Mouse (Mus musculus): ENCODE results near the gene Ptprd. TPM values are rescaled to one million over a fixed set of nuclear protein-coding genes. Genes with fewer than 3 reads are reported as not detected.

Gene Ptprd
- polyA plus RNA-seq, 1 experiment from 2014 or later: 76.0 TPM

DNA sequence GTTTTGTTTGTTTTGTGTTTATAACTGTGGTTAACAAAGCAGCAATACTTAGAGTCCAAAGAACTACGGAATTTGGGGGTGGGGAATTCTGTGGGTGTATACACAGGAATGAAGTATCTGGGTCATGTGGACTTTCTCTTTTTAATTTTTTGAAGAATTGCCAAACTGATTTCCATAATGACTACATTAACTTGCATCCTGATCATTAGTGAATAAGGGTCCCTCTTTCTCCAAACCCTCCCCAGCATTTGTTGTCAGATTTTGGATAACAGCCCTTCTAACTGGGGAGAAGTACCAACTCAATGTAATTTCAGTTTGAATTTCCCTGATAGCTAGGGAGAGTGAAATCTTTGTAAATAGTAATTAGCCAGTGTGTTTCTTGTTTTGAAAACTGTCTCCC is 43.3 kb downstream of the Ptprd start:
- Histone ChIP-seq H3K4me2 (ENCODE audit: low read length) (no peak overlapping the region), H3K4me1 (ENCODE audit: control insufficient read depth, insufficient read depth, low read length) (no peaks in the 10 kb centered on the region), H3K4me3 (replicated peaks; ENCODE audit: low read depth, low read length) (no peak overlapping the region), H3K27me3 (ENCODE audit: control insufficient read depth, insufficient read depth, low read length) (no peaks in the 10 kb centered on the region), H3K27ac (replicated peaks; ENCODE audit: low read depth, low read length) (no peak overlapping the region), H3K9me3 (ENCODE audit: control insufficient read depth, low read length) (no peaks in the 10 kb centered on the region), H3K36me3 (ENCODE audit: control insufficient read depth, insufficient read depth, low read length) (no peaks in the 10 kb centered on the region), H3K9ac (replicated peaks; ENCODE audit: low read length) (no peak overlapping the region)
- no peak for DNase-seq
- no peak for ATAC-seq (ENCODE audit: low FRiP score, low TSS enrichment)
- WGBS: 83% methylated on average over 1 of the region's 1 CpGs

DNA sequence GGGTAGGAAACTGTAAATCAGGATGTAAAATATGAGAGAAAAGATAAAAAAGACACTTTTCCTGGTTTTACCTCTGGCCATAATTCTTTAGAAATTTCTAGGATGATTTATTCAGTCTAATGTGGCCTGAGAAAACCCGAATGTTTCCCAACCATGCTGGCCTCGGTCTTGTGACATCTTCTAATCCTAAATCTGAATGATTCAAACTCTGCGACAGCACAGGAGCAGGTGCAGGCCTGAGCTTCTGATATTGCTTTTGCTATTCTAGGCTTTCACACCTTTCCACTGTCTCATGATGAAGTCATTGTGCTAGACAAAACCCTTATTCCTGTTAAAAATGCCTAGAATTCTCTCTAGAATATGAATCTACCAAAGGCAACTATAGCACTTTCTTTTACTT is 51.3 kb downstream of the Ptprd start:
- no peaks in the 10 kb centered on the region for H3K36me3 ChIP-seq (ENCODE audit: control insufficient read depth, insufficient read depth, low read length)

DNA sequence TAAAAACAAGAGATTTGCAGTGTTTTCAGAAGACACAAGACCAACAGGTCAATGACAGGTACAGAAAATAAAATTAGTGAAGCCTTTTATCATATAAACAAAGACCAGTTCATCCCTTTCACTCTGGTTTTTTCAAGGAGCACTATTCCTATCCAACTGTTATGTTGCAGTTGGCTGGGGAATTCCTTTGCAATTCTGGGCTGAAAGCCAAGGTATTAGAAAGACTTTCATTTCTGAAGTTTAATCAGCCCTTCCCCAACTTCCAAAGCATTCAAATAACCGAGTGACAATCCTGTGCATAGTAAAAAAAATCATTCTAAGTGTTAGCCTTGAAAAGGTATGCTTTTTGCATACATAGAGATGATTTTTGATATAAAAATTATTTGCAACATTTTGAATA is 61.2 kb downstream of the Ptprd start:
- H3K4me2 ChIP-seq (ENCODE audit: low read length): no peak overlapping the region
- DNase-seq (peak; percentile 73), ATAC-seq (ENCODE audit: low FRiP score, low TSS enrichment) (no peak)
- 39% methylated on average over 1 of the region's 1 CpGs for WGBS
- no peak overlapping the region for H3K9ac ChIP-seq (replicated peaks; ENCODE audit: low read length)
- H3K27me3 ChIP-seq (ENCODE audit: control insufficient read depth, insufficient read depth, low read length): no peaks in the 10 kb centered on the region
- H3K27ac ChIP-seq (replicated peaks; ENCODE audit: low read depth, low read length): no peak overlapping the region
- no peaks in the 10 kb centered on the region for H3K9me3 ChIP-seq (ENCODE audit: control insufficient read depth, low read length)
- no peaks in the 10 kb centered on the region for H3K36me3 ChIP-seq (ENCODE audit: control insufficient read depth, insufficient read depth, low read length)
- no peaks in the 10 kb centered on the region for H3K4me1 ChIP-seq (ENCODE audit: control insufficient read depth, insufficient read depth, low read length)
- H3K4me3 ChIP-seq (replicated peaks; ENCODE audit: low read depth, low read length): no peak overlapping the region

More for the DNA sequence above, 51.3 kb downstream of the Ptprd start:
- no peak overlapping the region for H3K9ac ChIP-seq (replicated peaks; ENCODE audit: low read length)
- H3K4me2 ChIP-seq (ENCODE audit: low read length): no peak overlapping the region
- 68% methylated on average over 3 of the region's 3 CpGs for WGBS
- no peaks in the 10 kb centered on the region for H3K27me3 ChIP-seq (ENCODE audit: control insufficient read depth, insufficient read depth, low read length)
- DNase-seq (no peak), ATAC-seq (ENCODE audit: low FRiP score, low TSS enrichment) (no peak)
- no peak overlapping the region for H3K4me3 ChIP-seq (replicated peaks; ENCODE audit: low read depth, low read length)
- no peaks in the 10 kb centered on the region for H3K4me1 ChIP-seq (ENCODE audit: control insufficient read depth, insufficient read depth, low read length)
- no peak overlapping the region for H3K27ac ChIP-seq (replicated peaks; ENCODE audit: low read depth, low read length)
- H3K9me3 ChIP-seq (ENCODE audit: control insufficient read depth, low read length): no peaks in the 10 kb centered on the region

DNA sequence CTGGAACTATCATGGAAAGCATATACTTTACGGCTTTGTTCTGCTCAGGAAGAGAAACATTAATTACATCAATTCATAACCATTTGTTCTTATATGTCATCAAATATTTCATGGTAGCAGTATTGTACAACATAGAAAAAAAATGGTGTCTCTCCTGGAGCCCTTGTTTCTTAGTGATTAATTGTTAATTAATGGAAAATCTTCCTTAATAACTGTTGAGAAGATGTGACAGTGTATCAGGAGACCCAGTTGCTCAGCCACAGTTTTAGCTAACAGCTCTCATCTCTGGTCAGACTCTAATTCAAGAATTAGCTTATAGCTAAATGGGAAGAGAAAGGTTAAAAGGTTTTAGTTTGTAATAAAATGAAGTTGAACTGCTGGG is 69.0 kb downstream of the Ptprd start:
- Histone ChIP-seq H3K4me1 (ENCODE audit: control insufficient read depth, insufficient read depth, low read length) (no peaks in the 10 kb centered on the region), H3K9ac (replicated peaks; ENCODE audit: low read length) (no peak overlapping the region), H3K36me3 (ENCODE audit: control insufficient read depth, insufficient read depth, low read length) (no peaks in the 10 kb centered on the region), H3K4me3 (replicated peaks; ENCODE audit: low read depth, low read length) (no peak overlapping the region), H3K27ac (replicated peaks; ENCODE audit: low read depth, low read length) (no peak overlapping the region), H3K4me2 (ENCODE audit: low read length) (no peak overlapping the region), H3K27me3 (ENCODE audit: control insufficient read depth, insufficient read depth, low read length) (no peaks in the 10 kb centered on the region), H3K9me3 (ENCODE audit: control insufficient read depth, low read length) (no peaks in the 10 kb centered on the region)
- WGBS: 79% methylated on average over 1 of the region's 1 CpGs
- ATAC-seq (ENCODE audit: low FRiP score, low TSS enrichment) (no peak), DNase-seq (no peak)

DNA sequence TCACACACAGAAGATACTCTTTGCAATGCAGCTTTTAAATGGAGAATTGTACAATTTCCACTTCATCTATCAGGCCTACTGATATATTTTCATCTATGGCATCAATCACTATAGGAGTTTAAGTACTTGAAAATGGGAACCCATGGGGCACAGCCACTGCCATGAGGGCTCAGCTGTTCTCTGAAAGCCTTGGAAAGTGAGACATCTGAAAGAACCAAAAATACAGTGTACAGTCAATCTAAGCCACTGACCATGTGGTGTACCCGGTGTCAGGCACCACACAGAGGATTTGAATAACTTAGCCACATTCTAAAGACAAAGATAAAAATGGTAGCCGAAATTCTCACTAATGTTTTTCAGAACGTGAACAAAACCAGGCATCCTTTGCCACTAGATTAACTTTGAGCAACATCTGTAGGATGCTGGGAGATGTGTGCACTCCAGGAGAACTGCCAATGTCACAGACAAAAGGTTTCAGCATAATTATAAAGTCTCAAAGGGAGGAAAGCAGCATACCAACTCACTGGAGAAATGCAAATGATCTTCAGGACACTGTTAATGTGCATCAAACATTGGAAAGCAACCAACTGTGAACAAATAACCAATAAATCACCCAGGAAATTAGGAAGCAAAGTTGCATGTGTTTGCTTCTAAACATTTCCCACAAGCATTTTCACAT is 69.5 kb downstream of the Ptprd start:
- WGBS: 52% methylated on average over 3 of the region's 3 CpGs
- Histone ChIP-seq H3K4me1 (ENCODE audit: control insufficient read depth, insufficient read depth, low read length) (no peaks in the 10 kb centered on the region), H3K9me3 (ENCODE audit: control insufficient read depth, low read length) (no peaks in the 10 kb centered on the region), H3K4me3 (replicated peaks; ENCODE audit: low read depth, low read length) (no peak overlapping the region), H3K4me2 (ENCODE audit: low read length) (no peak overlapping the region), H3K9ac (replicated peaks; ENCODE audit: low read length) (no peak overlapping the region), H3K27me3 (ENCODE audit: control insufficient read depth, insufficient read depth, low read length) (no peaks in the 10 kb centered on the region), H3K27ac (replicated peaks; ENCODE audit: low read depth, low read length) (no peak overlapping the region), H3K36me3 (ENCODE audit: control insufficient read depth, insufficient read depth, low read length) (no peaks in the 10 kb centered on the region)
- peak; percentile 36 for DNase-seq
- peak; percentile 60 for ATAC-seq (ENCODE audit: low FRiP score, low TSS enrichment)

DNA sequence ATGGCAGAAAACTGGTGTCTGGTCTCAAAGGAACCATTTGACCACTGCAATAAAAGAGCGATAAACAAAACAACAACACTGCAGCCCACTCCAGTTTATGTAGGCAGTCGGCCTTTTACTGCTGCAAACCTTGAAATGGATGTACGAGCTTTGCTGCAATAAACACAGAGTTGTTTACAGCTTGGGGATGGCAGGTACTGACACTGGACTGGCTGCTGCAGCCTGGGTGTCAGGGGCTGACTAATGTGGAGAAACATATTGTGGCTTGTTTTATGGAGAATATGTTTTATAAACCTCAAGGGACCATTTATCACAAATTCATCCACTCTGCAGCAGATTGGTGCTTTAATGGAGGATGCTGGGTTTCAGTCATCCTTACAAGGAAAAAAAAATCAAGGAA is 100.9 kb downstream of the Ptprd start:
- Histone ChIP-seq H3K9me3 (ENCODE audit: control insufficient read depth, low read length) (no peaks in the 10 kb centered on the region), H3K27me3 (ENCODE audit: control insufficient read depth, insufficient read depth, low read length) (no peaks in the 10 kb centered on the region), H3K9ac (replicated peaks; ENCODE audit: low read length) (no peak overlapping the region), H3K4me1 (ENCODE audit: control insufficient read depth, insufficient read depth, low read length) (no peaks in the 10 kb centered on the region), H3K4me3 (replicated peaks; ENCODE audit: low read depth, low read length) (no peak overlapping the region), H3K4me2 (ENCODE audit: low read length) (no peak overlapping the region), H3K36me3 (ENCODE audit: control insufficient read depth, insufficient read depth, low read length) (no peaks in the 10 kb centered on the region), H3K27ac (replicated peaks; ENCODE audit: low read depth, low read length) (no peak overlapping the region)
- WGBS: 84% methylated on average over 3 of the region's 3 CpGs
- ATAC-seq (ENCODE audit: low FRiP score, low TSS enrichment) (no peak), DNase-seq (no peak)

DNA sequence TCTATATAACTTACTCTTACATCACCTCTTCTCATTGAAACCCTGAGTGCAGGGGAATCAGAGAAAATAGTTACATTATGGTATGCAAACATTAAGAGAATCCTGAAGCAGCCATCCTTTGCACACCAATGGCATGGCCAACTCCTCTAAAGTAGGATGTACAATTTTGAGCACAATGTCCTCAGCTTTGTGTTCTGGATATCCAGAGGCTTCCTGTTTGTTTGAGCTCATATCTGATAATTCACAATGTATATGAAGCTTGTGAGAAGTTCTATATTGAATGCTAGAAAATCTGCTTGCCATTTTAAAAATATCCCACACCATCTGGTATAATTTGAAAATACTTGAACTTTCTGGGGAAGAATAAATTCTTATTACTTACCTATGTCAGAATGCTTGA is 114.2 kb downstream of the Ptprd start:
- no peaks in the 10 kb centered on the region for H3K36me3 ChIP-seq (ENCODE audit: control insufficient read depth, insufficient read depth, low read length)
- ATAC-seq (ENCODE audit: low FRiP score, low TSS enrichment) (no peak), DNase-seq (no peak)
- no peak overlapping the region for H3K4me3 ChIP-seq (replicated peaks; ENCODE audit: low read depth, low read length)
- no peak overlapping the region for H3K4me2 ChIP-seq (ENCODE audit: low read length)
- H3K9me3 ChIP-seq (ENCODE audit: control insufficient read depth, low read length): no peaks in the 10 kb centered on the region
- H3K27ac ChIP-seq (replicated peaks; ENCODE audit: low read depth, low read length): no peak overlapping the region
- no peaks in the 10 kb centered on the region for H3K4me1 ChIP-seq (ENCODE audit: control insufficient read depth, insufficient read depth, low read length)
- H3K27me3 ChIP-seq (ENCODE audit: control insufficient read depth, insufficient read depth, low read length): no peaks in the 10 kb centered on the region
- no peak overlapping the region for H3K9ac ChIP-seq (replicated peaks; ENCODE audit: low read length)

DNA sequence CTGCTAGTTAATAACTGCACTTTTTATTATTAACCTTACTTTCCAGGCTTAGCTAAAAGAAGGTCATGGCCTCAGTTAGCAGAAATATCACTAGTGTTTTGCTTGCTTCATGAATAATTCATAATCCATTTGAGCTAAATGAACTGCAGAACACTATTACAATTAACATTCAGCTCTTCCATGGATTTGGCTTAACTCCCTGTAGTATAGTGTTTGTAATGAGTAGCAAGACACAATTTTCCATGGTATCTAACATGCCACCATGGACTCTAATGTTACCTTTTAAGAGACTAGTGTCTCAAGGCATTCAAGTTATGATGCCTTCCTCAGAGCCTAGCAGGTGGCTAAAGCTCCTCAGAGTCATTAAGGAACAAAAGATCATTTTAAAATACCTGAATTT is 129.0 kb downstream of the Ptprd start:
- Histone ChIP-seq H3K27me3 (ENCODE audit: control insufficient read depth, insufficient read depth, low read length) (no peaks in the 10 kb centered on the region), H3K36me3 (ENCODE audit: control insufficient read depth, insufficient read depth, low read length) (no peaks in the 10 kb centered on the region), H3K4me3 (replicated peaks; ENCODE audit: low read depth, low read length) (no peak overlapping the region), H3K9ac (replicated peaks; ENCODE audit: low read length) (no peak overlapping the region), H3K4me2 (ENCODE audit: low read length) (no peak overlapping the region), H3K9me3 (ENCODE audit: control insufficient read depth, low read length) (no peaks in the 10 kb centered on the region), H3K27ac (replicated peaks; ENCODE audit: low read depth, low read length) (no peak overlapping the region), H3K4me1 (ENCODE audit: control insufficient read depth, insufficient read depth, low read length) (no peaks in the 10 kb centered on the region)
- no peak; the same call in 1 of the 2 replicates for ATAC-seq (ENCODE audit: low FRiP score, low TSS enrichment)
- DNase-seq: peak; percentile 52

DNA sequence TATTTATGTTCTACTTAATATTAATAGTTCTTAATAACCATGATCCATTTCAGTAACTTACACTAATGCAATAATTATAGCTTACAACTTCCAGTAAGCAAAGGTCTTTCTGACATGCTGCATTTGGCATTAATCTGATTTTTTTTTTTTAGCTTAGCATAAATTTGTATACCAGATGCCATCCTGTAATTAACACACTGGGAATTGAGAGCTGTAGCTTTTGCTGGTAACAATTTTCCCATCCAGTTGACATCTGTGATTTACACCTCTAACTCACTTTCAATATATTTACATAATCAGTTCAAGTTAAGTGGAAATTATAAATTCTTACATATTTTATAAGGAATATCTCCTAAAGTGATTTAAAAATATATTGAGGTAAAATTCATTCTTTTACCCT is 134.3 kb downstream of the Ptprd start:
- no peaks in the 10 kb centered on the region for H3K36me3 ChIP-seq (ENCODE audit: control insufficient read depth, insufficient read depth, low read length)
- H3K27me3 ChIP-seq (ENCODE audit: control insufficient read depth, insufficient read depth, low read length): no peaks in the 10 kb centered on the region
- H3K4me1 ChIP-seq (ENCODE audit: control insufficient read depth, insufficient read depth, low read length): no peaks in the 10 kb centered on the region
- no peak overlapping the region for H3K4me3 ChIP-seq (replicated peaks; ENCODE audit: low read depth, low read length)
- H3K4me2 ChIP-seq (ENCODE audit: low read length): no peak overlapping the region
- H3K9ac ChIP-seq (replicated peaks; ENCODE audit: low read length): no peak overlapping the region
- ATAC-seq (ENCODE audit: low FRiP score, low TSS enrichment) (no peak), DNase-seq (peak; percentile 31)
- H3K27ac ChIP-seq (replicated peaks; ENCODE audit: low read depth, low read length): no peak overlapping the region
- no peaks in the 10 kb centered on the region for H3K9me3 ChIP-seq (ENCODE audit: control insufficient read depth, low read length)
